In genomic region chr10:61399156-61399734, GRCm38 (mm10) we compare ENCODE assay signal across 7 mouse cellular contexts. TPM values are rescaled to one million over a fixed set of nuclear protein-coding genes. Genes with fewer than 3 reads are reported as not detected.
DNase-seq lines count a peak whose midpoint lies in the region; ATAC-seq and TF ChIP-seq lines count a peak whose summit lies in the region.

No protein-coding gene starts in this region.

- peak; percentile 38 for DNase-seq in T-cell, adult 2 months (ENCODE audit: low spot score)
- DNase-seq in cerebellum, postnatal 10 days = peak; percentile 89 to 91
- DNase-seq in frontal cortex, postnatal 36 days (ENCODE audit: low spot score in 2 of 2) = peak; percentile 49 to 68
- DNase-seq in left cerebral cortex, adult 2 months (ENCODE audit: extremely low spot score in 1 of 2, low spot score in 2 of 2) = peak; percentile 56 to 62

- H3K27ac ChIP-seq in hindbrain, embryonic 15.5 days (replicated peaks) = no peak overlapping the region
- no peak overlapping the region for H3K27ac ChIP-seq in left cerebral cortex, adult 2 months
- H3K27ac ChIP-seq in small intestine, adult 2 months (ENCODE audit: insufficient read depth, low read depth, low read length) = no peak overlapping the region

- H3K4me3 ChIP-seq in hindbrain, embryonic 15.5 days = no peak overlapping the region
- H3K4me3 ChIP-seq in left cerebral cortex, adult 2 months = no peak overlapping the region
- no peak overlapping the region for H3K4me3 ChIP-seq in small intestine, adult 2 months (ENCODE audit: low read depth, low read length)

- H3K4me1 ChIP-seq in hindbrain, embryonic 15.5 days (replicated peaks) = 0 out of 2 replicates have a peak, but pooled peaks cover 4% of the 10 kb centered on the region
- no peaks in the 10 kb centered on the region for H3K4me1 ChIP-seq in small intestine, adult 2 months (ENCODE audit: control insufficient read depth, insufficient read depth, insufficient read length, low read length)

- no peak overlapping the region for H3K9ac ChIP-seq in hindbrain, embryonic 15.5 days

- H3K27me3 ChIP-seq in hindbrain, embryonic 15.5 days = no peaks in the 10 kb centered on the region
- H3K27me3 ChIP-seq in small intestine, adult 2 months (ENCODE audit: control insufficient read depth, insufficient read depth, low read length) = no peaks in the 10 kb centered on the region

- H3K36me3 ChIP-seq in hindbrain, embryonic 15.5 days = no peaks in the 10 kb centered on the region
- H3K36me3 ChIP-seq in small intestine, adult 2 months (ENCODE audit: control insufficient read depth, insufficient read depth, low read length) = no peaks in the 10 kb centered on the region

- H3K4me2 ChIP-seq in hindbrain, embryonic 15.5 days = no peak overlapping the region

- no peaks in the 10 kb centered on the region for H3K9me3 ChIP-seq in hindbrain, embryonic 15.5 days

- WGBS in hindbrain, embryonic 15.5 days = 26% methylated on average over 13 of the region's 13 CpGs
- WGBS in small intestine, adult 2 months = 28% methylated on average over 13 of the region's 13 CpGs

- ATAC-seq in hindbrain, embryonic 15.5 days (ENCODE audit: low FRiP score, low read depth) = peak; percentile 81
- ATAC-seq in megakaryocyte, adult 5-6 weeks (ENCODE audit: poor library complexity, severe bottlenecking) = peak; percentile 91

- no peak for TF ChIP-seq POLR2A in small intestine, adult 2 months (IDR thresholded peaks at IDR 0.05; ENCODE audit: low read depth, low read length)

- intact Hi-C loops in left cerebral cortex, adult 2 months (cut with DNase I) = loop anchor here (1.0 to 5.0 kb wide), 2 partner anchors 58 to 197 kb away; no protein-coding TSS in a partner anchor

- peak; percentile 84 for TF ChIP-seq CTCF in left cerebral cortex, adult 2 months (IDR thresholded peaks at IDR 0.05)
- TF ChIP-seq CTCF in small intestine, adult 2 months (IDR thresholded peaks at IDR 0.05; ENCODE audit: extremely low read depth, insufficient read length, insufficient replicate concordance, low read depth, low read length) = peak; percentile 81; the same call in 1 of the 2 replicates

RNA-seq across cellular contexts. Expression of gene Pald1, which starts 15.9 kb away (rescaled TPM):
- polyA plus RNA-seq in hindbrain, embryonic 15.5 days (2015; fragmentation: Nextera tagmentation; extraction: Ambion mirVana) = 26.4 and 32.4 TPM in 2 replicates
- 1 to 10 TPM; 8.1 to 8.3 TPM for total RNA-seq in left cerebral cortex, adult 2 months (2021)
- total RNA-seq in megakaryocyte, adult 5-6 weeks (2015) = 0.16 TPM in 1 of 2 replicates, not detected in the other
- total RNA-seq in megakaryocyte, adult 5-6 weeks (2017) = 0.77 and 2.1 TPM in 2 replicates
- 3.0 and 3.2 TPM in 2 replicates for polyA plus RNA-seq in small intestine, adult 2 months (2012; rRNA removed)

RNA-seq across cellular contexts. Expression of gene Nodal, which starts 18.5 kb away (rescaled TPM):
- polyA plus RNA-seq in hindbrain, embryonic 15.5 days (2015; fragmentation: Nextera tagmentation; extraction: Ambion mirVana) = 0.30 and 0.34 TPM in 2 replicates
- not detected for total RNA-seq in left cerebral cortex, adult 2 months (2021)
- total RNA-seq in megakaryocyte, adult 5-6 weeks (2015) = not detected in 2 replicates
- not detected in 2 replicates for total RNA-seq in megakaryocyte, adult 5-6 weeks (2017)
- 0.13 TPM in 1 of 2 replicates, not detected in the other for polyA plus RNA-seq in small intestine, adult 2 months (2012; rRNA removed)

RNA-seq across cellular contexts. Expression of gene Eif4ebp2, which starts 53.2 kb away (rescaled TPM):
- 55.7 and 56.2 TPM in 2 replicates for polyA plus RNA-seq in hindbrain, embryonic 15.5 days (2015; fragmentation: Nextera tagmentation; extraction: Ambion mirVana)
- 10 to 100 TPM; 45.2 to 47.5 TPM for total RNA-seq in left cerebral cortex, adult 2 months (2021)
- 159 and 179 TPM in 2 replicates for total RNA-seq in megakaryocyte, adult 5-6 weeks (2015)
- 13.0 and 17.5 TPM in 2 replicates for total RNA-seq in megakaryocyte, adult 5-6 weeks (2017)
- polyA plus RNA-seq in small intestine, adult 2 months (2012; rRNA removed) = 71.2 and 131 TPM in 2 replicates

Comparison
In these comparisons a context has a peak if more than half of its experiments do, and no peak if none do; other contexts are left out.
1. DNase-seq: peak in every context shown above with its lines; median percentile 90 in cerebellum, postnatal 10 days; 59 in left cerebral cortex, adult 2 months; 58 in frontal cortex, postnatal 36 days; 38 in T-cell, adult 2 months.